Mouse (Mus musculus) spleen, postnatal 0 days (tissue): ENCODE measurements around the gene Ccdc15. TPM values are rescaled to one million over a fixed set of nuclear protein-coding genes. Genes with fewer than 3 reads are reported as not detected.

Experiments
- polyA plus RNA-seq: library from polyadenylated mRNA; unstranded; fragments of >200 nt; fragmentation: Nextera tagmentation; extraction: Ambion mirVana; gene quantifications from 2 replicates; pipeline ENCODE4 v1.2.1, GENCODE M21; 2015

Gene Ccdc15
- polyA plus RNA-seq = 6.2 and 7.6 TPM in 2 replicates

DNA sequence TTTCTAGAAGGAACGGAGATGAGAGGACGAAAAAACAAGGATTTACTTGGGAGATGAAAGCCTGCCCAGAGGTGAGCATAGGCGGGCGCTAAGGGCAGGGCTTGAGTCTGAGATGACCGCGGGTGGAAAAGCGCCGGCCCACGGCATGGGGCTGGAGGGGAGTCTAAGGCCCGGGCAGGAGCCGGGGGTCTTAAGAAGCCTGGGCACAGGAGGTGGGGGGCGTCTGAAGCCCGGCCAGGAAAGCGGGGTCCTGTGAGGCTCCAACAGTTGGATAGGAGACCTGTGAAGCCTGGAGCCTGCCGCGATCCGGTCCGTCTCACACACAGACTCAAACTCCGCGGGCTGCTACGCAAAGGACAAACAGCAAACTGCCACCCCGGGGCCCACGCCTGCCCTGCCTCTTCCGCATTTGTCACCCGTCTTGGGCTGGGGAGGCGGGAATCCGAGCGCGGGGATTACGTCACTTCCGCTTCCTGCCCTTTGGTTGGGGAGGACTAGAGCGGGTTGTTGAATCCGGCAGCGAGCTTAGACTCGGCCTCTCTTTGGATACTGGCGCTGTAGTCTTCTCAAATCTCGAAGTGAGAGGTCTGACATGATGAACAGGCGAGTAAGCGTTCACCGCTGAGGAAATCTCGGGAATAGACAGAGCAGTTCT lies at the start of gene Ccdc15:
TSS of gene Ccdc15 (minus strand) at position 445 of the 655 bp plus-strand sequence.

DNA sequence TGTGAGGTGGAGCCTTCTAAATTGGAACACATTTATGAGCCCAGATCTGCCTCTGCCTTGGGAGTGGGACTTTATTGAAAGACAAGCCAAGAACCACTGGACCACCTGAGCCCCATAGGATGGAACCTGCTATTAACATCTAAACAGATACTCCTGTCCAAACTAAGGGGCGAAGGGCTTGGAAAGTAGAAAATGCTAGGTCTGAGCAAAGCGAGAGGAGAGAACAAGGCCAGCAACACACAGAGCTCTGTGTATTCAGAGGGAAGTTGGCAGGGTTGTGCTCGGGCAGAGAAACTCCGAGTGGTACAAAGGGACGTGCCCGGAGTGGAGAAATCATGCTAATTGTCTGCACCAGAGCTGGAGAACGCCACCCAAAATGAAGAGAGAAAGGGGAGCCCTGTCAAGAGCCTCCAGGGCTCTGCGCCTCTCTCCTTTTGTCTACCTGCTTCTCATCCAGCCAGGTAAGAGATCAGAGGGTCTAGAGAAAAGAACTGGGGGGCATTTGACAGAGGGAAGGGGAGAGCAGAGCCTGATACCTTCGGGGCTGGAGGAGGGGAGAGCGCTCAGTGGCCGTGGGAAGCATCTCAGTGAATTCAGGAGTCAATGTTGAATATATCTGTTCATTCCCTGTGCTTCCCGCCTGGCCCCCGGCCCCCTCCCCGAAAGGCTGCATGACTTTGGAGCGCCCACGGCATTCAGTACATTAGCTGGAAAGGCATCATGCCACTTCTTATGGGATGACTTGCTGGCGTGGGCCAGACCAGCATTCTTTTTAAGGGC lies 19.3 kb upstream of the Ccdc15 start, which contains the start of gene Hepacam:
TSS of gene Hepacam (plus strand) at position 51 of the 780 bp plus-strand sequence.

DNA sequence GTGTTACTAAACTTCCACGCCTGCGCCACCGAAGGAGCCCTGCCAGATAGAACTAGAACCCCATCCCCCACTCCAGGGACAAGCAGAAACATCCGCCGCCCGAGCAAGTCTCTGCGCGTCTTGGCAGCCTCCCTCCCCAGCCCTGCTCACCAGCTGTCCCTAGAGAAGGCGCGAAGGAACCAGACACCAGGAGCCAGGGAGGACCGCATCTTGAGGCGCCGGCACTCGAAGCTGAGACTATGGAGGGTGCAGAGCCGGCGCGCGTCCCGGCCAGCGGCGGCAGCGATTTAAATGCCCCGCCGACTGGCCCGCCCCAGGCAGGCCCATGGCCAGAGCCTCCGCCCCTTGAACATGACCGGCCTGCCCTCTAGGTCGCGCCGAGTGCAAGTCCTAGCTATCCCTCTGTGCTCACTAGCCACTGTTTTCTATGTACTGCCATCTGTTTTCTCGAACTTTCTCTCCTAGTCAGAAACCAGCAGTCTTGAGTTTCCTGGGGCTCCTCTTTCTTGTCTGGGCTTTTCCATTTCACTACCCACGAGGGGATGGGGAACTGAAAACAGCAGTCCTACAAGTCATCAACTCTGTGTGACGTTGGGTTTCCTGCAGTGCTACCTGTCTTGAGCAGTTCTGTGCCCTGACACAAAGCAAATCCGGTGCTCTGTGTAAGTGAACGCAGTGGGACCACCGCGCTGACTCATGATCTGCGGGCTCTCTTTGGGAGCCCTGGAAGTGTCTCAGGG lies 92.9 kb downstream of the Ccdc15 start, which contains the start of gene Slc37a2:
TSS of gene Slc37a2 (minus strand) at position 590 of the 740 bp plus-strand sequence.

Other genes starting within 250 kb of the Ccdc15 start
- gene Pknox2, start 201.0 kb downstream of the Ccdc15 start, polyA plus RNA-seq = 1.8 and 2.3 TPM in 2 replicates
- gene Tmem218, start 140.2 kb downstream of the Ccdc15 start, polyA plus RNA-seq = 4.5 and 4.6 TPM in 2 replicates
- gene Slc37a2, start 92.7 kb downstream of the Ccdc15 start, polyA plus RNA-seq = 1.1 and 2.3 TPM in 2 replicates
- not detected in 2 replicates for gene Hepacam, start 18.9 kb upstream of the Ccdc15 start, polyA plus RNA-seq
- gene Robo4, start 53.5 kb upstream of the Ccdc15 start, polyA plus RNA-seq = 3.2 and 5.7 TPM in 2 replicates
- gene Robo3, start 84.8 kb upstream of the Ccdc15 start, polyA plus RNA-seq = 0.07 and 0.18 TPM in 2 replicates
- gene Msantd2, start 140.9 kb upstream of the Ccdc15 start, polyA plus RNA-seq = 7.6 and 10.2 TPM in 2 replicates
- 34.9 and 48.7 TPM in 2 replicates for gene Esam, start 179.6 kb upstream of the Ccdc15 start, polyA plus RNA-seq
- gene Vsig2, start 190.8 kb upstream of the Ccdc15 start, polyA plus RNA-seq = 2.4 and 2.9 TPM in 2 replicates
- 10.5 and 12.8 TPM in 2 replicates for gene Nrgn, start 204.5 kb upstream of the Ccdc15 start, polyA plus RNA-seq
- 5.3 TPM in 2 replicates for gene Siae, start 207.3 kb upstream of the Ccdc15 start, polyA plus RNA-seq